Mouse (Mus musculus) heart, adult 2 months (tissue): ENCODE data around the gene Brd7.

Experiments used
- CTCF ChIP-seq: fragments of 200-600 bp; IDR thresholded peaks from 2 replicates; pipeline ENCODE4 v1.8.1; 2022; ENCODE audit warnings: antibody characterized with exemption, mild to moderate bottlenecking, moderate library complexity
- EP300 ChIP-seq: fragments of 200-500 bp; IDR thresholded peaks from 2 replicates; pipeline ENCODE4 v1.6.1; 2011; ENCODE audit warnings: low read depth, low read length, control low read depth; ENCODE audit not compliant: insufficient read depth
- POLR2A ChIP-seq: fragments of 200-500 bp; IDR thresholded peaks from 2 replicates; pipeline ENCODE4 v1.6.1; 2011; ENCODE audit warnings: mild to moderate bottlenecking, low read depth, low read length, control low read depth; ENCODE audit not compliant: insufficient read depth

- TF ChIP-seq CTCF: no peak
- no peak for TF ChIP-seq POLR2A
- TF ChIP-seq EP300: no peak
Observed at GRCm38 (mm10) chr8:88376836-88377582, 15.0 kb upstream of the Brd7 start.
